Mouse (Mus musculus) adrenal gland, postnatal 36 days (tissue): ENCODE measurements around the gene Mill2. TPM values are rescaled to one million over a fixed set of nuclear protein-coding genes. Genes with fewer than 3 reads are reported as not detected.
"Not testable (repeated sequence)": the region's sequence is repeated elsewhere in the genome, so short reads cannot be mapped to it uniquely, and the experiment has no call there.

Experiments used
- DNase-seq, 2 experiments: peaks; one replicate each; pipeline ENCODE4 v3.0.0; 2021; ENCODE audit warnings: mixed read lengths in 1 of 2
- long read RNA-seq, 2 experiments: library from polyadenylated mRNA; stranded (forward); transcript quantifications; one replicate each; pipeline ENCODE4 v2.0.0; 2021; ENCODE audit warnings: borderline sequencing depth in 2 of 2
- total RNA-seq, 2 experiments: library from RNA; stranded (reverse); gene quantifications; 2 replicates each; pipeline ENCODE4 v1.2.3; 2021

Mill2 gene
- 1 to 10 TPM; 5.4 to 7.2 TPM for total RNA-seq
- long read RNA-seq, experiment 1, partial matches to known transcripts, result 1 of 9 reads
- long read RNA-seq, experiment 1, other reads (novel, unspliced or antisense), result 6 of 9 reads
- long read RNA-seq, experiment 2, partial matches to known transcripts, result 0 of 1 reads
- long read RNA-seq, experiment 2, other reads (novel, unspliced or antisense), result 0 of 1 reads

DNA sequence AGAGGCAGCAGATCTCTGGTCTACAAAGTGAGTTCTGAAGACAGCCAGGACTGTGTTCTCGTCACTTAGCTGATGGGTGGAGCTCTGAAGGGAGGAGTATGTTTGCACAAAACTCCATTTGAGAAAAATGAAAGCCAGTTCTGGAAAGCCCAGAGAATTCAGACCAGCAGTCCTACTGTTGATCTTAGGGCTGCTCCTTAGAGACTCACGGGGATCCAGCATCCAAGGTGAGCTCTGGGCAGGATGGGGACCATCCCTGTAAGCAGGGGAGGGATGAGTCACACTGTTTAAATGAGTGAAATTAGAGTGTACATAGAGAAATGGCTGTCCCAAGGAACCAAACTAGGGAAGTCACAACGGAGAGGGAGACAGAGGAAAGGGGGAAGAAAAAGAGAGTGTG lies at the start of gene Mill2:
Gene Mill2 (plus strand): TSS at position 102 of the 400 bp plus-strand sequence.
- peak in 1 of 2 experiments; percentile 16 for DNase-seq

DNA sequence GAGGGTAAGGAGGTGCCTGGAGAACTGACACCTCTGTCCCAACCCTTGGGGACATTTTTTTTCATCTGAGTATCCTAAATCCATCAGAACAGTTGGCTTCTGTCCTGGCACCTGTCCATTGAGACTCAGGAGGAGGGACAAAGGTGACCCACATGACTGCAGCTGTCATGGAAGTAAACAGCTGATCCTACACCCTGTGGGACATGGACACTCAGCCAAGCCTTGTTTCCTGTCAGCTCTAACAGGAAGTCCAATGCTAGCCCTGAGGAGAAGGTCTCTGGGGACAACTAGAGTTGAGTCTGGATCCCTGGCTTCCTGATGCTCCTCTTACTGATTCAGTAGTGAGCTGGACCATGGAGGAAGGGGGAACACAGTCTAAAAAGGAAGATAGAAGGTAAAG lies 49.1 kb upstream of the Mill2 start:
- DNase-seq, result not testable (repeated sequence)

DNA sequence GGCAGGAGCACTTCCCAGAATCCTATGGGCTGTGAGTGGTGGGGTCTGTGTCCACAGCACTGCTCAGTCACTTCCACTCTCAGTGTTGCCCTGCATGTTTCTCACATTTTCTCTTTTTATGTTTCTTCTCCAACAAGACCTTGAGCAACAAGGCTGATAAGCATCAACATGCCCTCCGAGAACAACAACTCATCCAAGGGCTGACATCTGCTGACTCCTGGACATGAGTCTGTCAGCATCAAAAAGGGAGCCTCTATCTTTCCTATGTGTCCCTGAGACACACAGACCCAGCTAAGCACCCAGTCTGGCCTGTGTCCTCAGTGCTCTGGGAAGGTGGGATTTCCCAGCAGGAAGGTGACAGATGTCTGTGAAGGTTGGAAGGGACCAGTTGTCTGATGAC lies 41.3 kb upstream of the Mill2 start, which contains the start of gene Psg19:
Gene Psg19 (minus strand): TSS at position 101 of the 400 bp plus-strand sequence.
- DNase-seq, result no peak

DNA sequence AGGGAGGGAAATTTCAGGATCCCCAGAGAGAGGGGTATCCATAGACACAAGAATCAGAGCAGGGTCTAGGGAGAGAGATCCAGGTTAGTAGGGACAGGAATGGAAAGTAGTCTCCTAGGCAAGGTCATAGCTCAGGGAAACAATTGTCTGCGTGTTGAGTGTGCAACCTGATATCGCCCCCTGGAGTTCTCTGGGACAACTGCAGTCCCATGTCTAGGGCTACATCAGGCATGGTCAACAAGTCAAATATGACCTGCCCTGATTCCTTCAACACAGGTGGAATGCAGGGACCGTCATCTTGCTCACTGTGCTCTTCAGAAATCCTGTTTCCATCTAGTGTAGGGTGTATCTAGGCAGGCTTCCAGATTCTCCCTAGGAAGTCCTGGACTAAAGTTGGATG lies 40.6 kb upstream of the Mill2 start:
- DNase-seq, result no peak

DNA sequence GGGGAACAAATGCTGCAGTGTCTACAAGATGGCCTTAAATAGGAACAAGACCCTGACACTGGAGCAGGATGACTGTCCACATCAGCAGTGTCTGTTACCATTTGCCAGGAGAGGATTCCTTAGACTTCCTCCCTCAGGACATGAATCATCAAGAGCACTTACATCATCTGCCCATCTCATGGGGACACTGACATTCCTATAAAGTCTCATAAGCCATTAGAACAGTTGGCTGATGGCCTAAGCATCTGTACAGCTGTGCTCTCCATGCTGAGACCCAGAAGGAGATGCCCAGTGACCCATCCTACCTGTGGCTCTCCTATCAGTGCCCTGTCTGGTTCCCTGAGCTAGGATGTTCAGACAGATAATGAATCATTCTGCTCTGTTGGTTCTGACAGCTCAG lies 36.2 kb upstream of the Mill2 start:
- DNase-seq, result no peak

DNA sequence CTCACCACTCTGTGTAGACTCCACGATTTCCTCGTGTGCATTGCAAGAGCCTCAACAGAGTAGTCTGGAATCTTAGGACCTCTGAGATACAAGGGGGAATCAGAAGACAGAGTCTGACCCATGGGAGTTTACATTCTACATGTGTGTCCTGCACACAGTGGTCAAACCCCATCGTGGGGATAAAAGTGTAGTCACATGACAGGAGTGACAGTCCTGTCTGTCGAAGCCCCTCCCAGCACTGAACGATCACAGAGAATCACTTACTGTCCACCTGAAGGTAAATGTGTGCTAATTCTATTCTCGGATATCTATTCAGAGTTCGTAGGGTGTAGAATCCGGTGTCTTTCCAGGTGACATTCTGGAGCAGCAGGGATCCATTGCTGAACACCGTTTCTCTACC lies 21.5 kb upstream of the Mill2 start:
- no peak for DNase-seq

DNA sequence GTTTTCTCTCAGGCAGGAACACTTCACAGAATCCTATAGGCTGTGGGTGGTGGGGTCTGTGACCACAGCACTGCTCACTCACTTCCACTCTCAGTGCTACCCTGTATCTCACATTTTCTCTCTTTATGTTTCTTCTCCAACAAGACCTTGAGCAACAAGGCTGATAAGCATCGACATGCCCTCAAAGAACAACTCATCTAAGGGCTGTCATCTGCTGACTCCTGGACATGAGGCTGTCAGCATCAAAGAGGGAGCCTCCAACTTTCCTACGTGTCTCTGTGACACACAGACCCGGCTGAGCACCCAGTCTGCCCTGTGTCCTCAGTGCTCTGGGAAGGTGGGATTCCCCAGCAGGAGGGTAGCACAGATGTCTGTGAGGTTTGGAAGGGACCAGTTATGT lies 18.3 kb upstream of the Mill2 start, which contains the start of gene Psg17:
Gene Psg17 (minus strand): TSS at position 101 of the 400 bp plus-strand sequence.
- no peak for DNase-seq

DNA sequence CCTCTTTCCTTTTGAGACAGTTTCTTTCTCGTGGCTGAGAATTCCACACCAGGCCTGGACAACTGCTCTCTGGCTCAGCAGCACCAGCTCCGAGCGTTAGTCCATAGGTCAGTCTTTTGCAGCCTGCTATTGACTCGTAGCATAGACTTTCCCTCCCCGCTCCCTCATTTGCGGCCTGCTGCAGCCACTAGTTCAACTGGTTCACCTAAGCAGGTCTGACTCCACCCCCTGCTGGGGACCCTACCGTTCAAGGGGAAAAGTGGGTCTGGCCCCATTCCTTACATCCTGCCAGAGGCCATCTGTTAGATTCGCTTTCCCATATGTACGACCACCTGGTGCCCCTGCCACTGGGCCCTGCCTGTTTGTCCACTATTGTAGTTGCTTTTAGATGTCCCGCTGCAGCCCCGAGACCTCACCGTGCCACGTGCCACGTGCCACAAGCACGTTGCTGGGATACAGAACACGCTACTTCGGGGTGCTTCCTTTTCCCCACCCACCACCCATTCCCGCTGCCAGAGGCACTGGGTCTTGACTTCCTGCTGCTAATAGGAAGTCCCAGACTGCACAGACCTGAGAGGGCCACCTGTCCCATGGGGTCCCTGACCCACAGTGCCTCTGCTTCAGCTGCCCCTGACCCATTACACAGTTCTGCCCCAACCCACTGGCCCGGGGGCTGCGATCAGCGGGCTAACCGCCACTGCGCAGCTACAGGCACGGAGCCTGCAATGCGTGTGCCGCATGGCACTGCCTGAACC lies 11.8 kb upstream of the Mill2 start:
- no peak for DNase-seq

DNA sequence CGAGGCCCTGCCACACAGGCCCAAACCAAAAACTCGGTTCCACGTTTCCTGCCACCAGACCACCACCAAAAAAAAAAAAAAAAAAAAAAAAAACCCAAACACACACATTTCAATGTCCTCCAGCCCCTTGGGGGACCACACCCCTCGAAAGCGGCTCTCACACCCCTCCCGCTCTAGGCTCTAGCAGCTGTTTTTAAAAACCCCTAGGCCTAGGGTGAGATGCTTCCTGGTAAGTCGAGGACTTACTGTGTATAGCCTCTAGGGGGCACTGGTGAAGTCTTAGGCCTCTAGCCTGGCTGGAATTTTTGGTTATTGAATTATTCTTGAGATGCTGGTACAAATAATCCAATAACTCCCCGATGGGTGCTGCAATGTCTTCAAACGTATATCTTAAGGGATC lies 11.2 kb upstream of the Mill2 start:
- peak in 1 of 2 experiments; percentile 20 for DNase-seq

DNA sequence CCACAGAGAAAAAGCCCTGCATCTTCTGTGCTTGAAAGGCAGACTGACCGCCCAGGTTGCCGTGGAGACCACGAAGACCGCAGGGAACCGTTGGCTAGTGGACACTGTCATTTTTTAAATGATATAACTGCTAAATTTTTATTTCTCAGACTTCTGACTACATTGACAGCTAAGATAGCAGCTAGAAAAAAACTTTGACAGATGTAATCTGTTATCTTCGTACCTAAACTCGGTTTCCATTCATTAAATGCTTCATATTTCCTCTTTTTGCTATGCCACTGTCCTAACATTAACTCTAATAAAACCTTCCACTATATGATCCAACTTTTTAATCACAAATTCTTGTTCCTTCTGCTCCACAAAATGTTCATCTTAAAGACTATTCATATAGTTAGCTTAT lies 10.2 kb upstream of the Mill2 start:
- DNase-seq, result no peak

DNA sequence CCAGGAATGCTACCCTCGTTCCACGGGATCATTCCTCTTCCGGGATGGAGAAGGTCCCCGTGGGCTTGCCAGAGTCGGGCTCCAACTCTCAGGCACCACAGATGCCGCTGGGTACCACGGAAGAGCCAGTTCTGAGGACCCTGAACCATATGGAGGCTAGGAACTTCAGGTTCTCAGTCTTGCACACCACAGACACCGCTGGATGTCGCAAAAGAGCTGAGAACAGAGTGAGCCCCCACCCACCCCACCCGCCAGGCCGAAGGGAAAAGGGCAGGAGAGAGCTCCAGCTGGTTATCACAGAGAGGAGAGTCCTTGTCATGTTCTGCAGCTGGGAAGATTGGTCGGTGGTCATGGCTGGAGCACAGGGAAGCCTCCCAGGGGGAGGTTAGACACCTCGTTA lies 7.5 kb upstream of the Mill2 start:
- DNase-seq, result peak in 1 of 2 experiments; percentile 17

DNA sequence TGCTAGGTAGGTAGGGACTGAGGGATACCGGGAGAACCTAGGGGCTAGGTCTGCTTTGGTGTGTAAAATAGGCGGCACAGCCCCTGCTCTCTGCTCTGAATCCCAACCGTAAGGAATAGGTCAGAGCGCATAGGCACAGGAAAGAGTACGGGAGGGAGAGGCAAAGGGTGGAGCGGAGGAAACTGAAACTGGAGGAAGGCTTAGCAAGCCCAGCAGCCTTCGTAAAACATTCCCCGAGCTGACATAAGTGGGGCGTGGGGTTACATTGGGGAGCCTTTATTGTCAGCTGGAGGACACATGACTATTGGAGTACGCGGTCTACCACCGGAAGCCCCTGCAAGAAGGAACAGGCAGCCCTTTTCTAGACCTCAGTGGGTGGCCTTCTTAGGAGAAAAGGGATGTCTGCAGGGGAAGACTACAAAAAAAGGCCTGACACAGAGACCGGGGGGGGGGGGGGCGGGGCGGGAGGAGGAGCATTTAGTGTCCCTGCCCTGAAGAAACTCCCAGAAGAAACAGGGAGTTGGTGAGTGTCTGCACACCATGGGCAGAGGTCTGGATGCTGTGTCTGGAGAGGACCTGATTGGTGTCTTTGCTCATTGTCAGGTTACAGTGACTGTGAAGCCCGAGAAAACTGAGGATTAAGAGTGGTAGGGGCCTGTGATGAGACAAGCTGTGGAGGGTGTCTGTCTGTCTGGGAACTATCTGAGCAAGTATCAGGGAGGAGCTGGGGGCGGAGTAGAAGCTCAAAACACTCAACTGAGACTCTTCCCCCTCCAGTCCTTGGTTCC lies 814 bp downstream of the Mill2 start:
- DNase-seq, result peak; percentile 47 to 60

DNA sequence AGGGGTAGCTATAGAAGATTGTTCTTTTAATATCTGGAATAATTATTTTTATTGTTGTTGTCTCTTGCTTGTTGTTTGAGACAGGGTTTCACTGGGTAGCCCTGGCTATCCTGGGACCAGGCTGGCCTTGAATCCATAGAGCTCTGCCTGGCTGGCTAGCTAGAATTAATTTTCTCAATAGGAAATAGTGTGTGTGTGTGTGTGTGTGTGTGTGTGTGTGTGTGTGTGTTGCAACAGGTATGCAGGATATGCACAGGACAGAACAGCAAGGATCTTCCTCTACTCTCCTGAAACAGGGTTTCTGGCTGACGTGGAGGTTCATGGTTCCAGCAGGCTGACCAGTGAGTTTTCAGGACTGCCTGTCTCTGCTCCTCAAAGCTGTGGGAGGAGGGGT lies 1.4 kb downstream of the Mill2 start:
- DNase-seq, result no peak

DNA sequence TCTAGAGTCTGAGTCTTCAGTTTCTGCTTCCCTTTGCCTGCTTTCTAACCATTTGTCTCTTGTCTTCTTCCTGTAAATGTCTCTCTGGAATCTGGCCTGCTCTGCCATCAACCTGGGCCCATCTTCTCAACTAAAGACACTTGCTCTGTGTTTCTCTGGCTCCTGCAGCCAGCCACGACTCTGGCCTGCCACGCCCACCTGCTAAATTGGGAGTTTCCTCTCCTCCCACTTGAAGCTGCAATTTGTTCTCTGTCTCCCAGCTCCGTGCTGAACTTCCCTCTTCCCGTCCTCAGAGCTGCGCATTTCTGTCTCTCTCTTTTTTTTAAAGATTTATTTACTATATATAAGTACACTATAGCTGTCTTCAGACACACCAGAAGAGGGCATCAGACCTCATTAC lies 5.0 kb downstream of the Mill2 start:
- DNase-seq, result no peak

DNA sequence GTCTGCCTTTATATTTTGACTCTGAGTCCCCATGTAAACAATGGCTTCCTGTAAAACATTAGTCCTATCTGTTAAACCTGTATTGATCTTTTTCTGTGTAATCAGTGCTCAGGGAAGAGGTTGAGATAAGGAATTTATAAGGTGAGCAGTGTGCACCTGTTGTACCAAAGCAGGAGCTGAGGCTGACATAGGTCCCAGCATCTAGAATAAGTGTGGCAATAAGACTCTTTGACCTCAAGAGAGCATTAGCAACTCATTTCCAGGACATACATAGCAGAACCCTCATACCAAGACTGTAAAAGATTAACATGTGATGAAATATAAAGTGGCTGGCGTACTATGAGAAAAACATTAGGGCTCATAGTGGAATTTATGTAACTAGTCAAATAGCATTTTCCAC lies 8.6 kb downstream of the Mill2 start:
- DNase-seq, result no peak

DNA sequence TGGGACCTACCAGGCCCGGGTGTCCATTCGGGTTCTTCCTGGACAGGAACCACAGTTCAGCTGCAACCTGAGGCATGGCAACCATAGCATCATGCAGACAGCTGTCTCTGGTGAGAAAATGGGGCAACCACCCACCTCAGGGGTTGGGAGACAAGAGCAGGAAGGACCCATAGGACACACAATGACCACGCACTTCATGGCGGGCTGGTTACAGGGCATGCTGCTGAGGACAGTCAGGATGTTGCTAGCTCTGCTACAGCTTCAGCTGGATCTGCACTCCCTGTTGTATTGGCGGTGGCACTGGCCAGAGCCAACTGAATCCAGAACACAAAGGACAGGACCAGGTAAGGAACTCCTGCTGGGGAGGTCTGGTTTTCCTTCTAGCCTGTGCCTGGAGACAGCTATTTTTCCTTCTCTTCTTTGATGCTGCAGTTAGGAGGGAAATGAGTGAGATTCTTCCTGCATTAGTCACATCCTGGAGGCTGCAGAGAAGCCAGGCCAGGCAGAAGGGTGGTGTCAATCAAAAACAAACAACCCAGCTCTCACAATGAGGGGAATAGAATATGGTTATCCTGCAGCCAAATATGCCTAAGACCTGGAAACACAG lies 18.6 kb downstream of the Mill2 start:
- peak in 1 of 2 experiments; percentile 21 for DNase-seq

DNA sequence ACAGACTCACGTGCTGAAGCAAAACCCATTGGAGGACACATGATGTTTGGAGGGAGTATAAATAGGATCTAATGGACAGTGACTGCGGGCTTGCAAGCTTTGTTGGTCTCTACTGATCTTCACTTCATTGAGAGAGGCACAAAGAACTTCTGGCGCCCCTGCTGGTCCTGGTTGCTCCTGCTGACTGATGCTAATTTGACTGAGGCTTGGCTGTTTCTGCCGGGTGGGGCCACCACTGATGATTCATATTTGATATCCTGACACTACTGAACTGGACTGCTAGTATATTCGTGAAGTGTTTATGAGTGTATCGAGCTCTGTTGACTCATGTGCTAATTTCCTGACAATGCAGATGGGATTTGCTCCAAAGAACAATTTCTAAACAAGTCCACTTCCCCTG lies 23.0 kb downstream of the Mill2 start:
- DNase-seq, result no peak

DNA sequence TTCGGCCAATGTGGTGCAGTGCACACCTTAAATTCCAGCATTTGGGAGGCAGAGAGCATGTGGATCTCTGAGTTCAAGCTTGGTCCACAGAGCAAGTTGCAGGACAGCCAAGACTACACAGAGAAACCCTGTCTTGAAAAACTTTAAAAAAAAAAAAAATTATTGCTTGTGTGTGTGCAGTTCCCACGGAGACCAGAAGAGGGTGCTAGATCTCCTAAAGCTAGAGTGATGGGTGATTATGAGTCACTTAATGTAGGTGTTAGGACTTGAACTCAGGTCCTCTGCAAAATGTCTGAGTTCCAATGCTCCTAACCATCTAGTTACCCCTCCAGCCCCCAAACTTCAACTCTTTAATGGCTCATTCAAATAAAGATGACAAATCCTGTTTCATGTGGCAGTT lies 28.7 kb downstream of the Mill2 start:
- DNase-seq, result no peak

DNA sequence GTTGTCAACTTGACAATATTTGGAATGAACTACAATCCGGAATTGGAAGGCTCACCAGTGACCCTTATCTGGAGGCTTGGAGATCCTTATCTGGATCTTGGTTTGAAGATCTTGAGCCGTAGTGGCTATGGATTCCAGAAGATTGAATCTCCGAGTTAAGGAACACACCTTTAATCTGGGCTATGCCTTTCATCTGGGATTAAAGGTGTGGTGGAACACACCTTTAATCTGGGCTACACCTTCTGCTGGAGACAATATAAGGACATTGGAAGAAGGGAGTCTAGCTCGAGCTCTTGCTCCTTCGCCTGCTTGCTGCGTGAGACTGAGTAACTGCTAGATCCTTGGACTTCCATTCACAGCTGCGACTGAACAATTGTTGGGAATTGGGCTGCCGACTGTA lies 31.3 kb downstream of the Mill2 start, which contains the start of gene Pglyrp1:
Gene Pglyrp1 (plus strand): TSS at position 301 of the 400 bp plus-strand sequence.
- DNase-seq, result not testable (repeated sequence)

DNA sequence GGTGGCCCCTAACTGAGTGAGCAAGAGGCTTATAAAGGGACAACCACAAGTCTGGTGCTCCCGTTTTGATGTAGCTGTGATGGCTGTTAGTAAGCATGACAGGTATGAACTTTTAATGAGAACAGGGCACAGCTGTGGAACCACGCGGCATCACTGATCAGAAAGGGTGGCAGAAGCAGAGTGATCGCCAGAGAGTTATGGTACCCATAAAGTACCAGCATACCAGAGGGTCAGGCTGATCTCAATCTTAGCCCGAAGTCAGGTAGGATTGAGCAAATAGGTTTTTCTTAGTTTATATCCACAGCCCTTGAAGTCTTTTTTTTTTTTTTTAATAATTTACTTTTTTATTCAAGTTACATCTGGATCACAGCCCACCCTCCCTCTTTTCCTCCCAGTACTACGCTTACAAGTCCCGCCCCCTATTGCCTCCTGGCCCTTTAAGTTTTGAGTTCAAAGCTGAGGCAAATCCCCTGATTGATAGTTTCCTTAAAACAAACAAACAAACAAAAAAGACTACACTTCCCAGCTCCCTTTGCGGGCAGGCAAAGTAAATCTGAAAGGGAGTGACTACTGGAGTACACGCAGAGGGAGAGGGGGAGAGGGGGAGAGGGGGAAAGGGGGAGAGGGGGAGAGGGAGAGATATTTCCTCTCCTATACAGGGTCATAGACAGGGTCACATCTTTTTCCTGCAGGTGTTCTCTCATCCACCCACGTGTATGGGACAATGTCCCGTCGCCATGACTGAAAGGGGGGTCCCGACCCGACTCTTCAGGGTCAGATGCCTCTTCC lies 32.4 kb downstream of the Mill2 start:
- no peak for DNase-seq

DNA sequence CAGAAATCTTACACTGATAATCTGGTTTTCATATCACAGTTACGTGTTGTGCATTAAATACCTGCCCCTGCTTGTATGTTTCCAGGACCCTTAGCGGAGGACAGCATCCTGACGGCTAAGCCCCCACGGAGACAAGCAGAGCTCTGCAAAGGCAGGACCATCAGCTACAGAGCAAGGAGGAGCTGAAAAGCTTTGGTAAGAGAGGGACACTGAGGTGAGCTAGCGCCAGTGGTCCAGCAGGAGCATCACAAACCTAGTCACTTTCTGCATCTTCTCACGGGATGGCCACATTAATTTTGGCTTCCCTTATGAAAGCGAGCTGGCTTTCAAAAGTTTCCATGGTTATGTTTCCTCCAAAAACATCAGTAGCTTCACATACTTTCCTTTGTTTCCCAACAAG lies 33.0 kb downstream of the Mill2 start:
- DNase-seq, result no peak

DNA sequence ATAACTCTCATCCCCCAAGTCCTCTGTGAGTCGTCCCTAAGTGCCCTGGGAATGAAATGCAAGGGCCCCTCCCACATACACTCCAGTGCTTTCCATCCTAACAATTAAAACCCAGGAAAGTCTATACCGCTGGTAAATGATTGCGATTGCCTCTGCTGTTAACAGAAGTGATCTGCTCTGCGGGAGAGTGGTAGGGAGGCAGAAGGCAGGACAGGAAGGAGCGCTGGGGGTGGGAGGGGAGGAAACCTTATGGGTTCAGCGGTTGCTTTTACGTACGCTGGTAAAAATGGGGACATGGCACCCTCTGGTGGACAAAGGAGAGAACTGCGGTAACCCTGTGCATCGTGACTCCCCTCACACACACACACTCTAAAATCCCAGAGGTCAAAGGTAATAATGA lies 33.5 kb downstream of the Mill2 start:
- peak; percentile 63 to 77 for DNase-seq
